Mouse (Mus musculus) forebrain, embryonic 16.5 days (tissue): ENCODE data around the gene Acan. TPM values are rescaled to one million over a fixed set of nuclear protein-coding genes. Genes with fewer than 3 reads are reported as not detected.

Source experiments
- ATAC-seq: fragments of 200-750 bp; cut with Nextera tagmentation; 2 replicates; pipeline ENCODE4 v1.8.0; 2017; ENCODE audit warnings: mild to moderate bottlenecking, moderate library complexity
- H3K27ac ChIP-seq: fragments of 300-500 bp; sonication (generic); 2 replicates; pipeline ENCODE4 v1.5.1; 2014; ENCODE audit warnings: low read length, control low read depth
- H3K27me3 ChIP-seq: fragments of 300-500 bp; sonication (generic); replicated peaks from 2 replicates; pipeline ENCODE4 v1.6.1; 2014; ENCODE audit warnings: low read length; ENCODE audit not compliant: control insufficient read depth, insufficient read depth
- H3K36me3 ChIP-seq: fragments of 300-500 bp; sonication (generic); 2 replicates; pipeline ENCODE4 v1.6.1; 2014; ENCODE audit not compliant: control insufficient read depth, insufficient read depth
- H3K4me1 ChIP-seq: fragments of 300-500 bp; sonication (generic); replicated peaks from 2 replicates; pipeline ENCODE4 v1.6.1; 2014; ENCODE audit warnings: low read length; ENCODE audit not compliant: control insufficient read depth, insufficient read depth
- H3K4me2 ChIP-seq: fragments of 300-500 bp; sonication (generic); 2 replicates; pipeline ENCODE4 v1.6.1; 2014; ENCODE audit warnings: mild to moderate bottlenecking, low read length, control low read depth
- H3K4me3 ChIP-seq: fragments of 300-500 bp; sonication (generic); replicated peaks from 2 replicates; pipeline ENCODE4 v1.5.1; 2014; ENCODE audit warnings: mild to moderate bottlenecking, low read length, control low read depth
- H3K9ac ChIP-seq: fragments of 300-500 bp; sonication (generic); replicated peaks from 2 replicates; pipeline ENCODE4 v1.6.1; 2014; ENCODE audit warnings: low read depth, low read length, control low read depth
- H3K9me3 ChIP-seq: fragments of 300-500 bp; sonication (generic); 2 replicates; pipeline ENCODE4 v1.6.1; 2016; ENCODE audit warnings: low read length; ENCODE audit not compliant: control insufficient read depth
- WGBS: fragments of 180-500 bp; shearing (Covaris S2); extraction: QIAGEN DNeasy Blood & Tissue Kit; methylation state at CpG from one replicate; pipeline ENCODE4 v1.1.7; 2014; 5-methylcytosine and 5-hydroxymethylcytosine counted together
- polyA plus RNA-seq: library from polyadenylated mRNA; unstranded; fragments of >200 nt; fragmentation: Nextera tagmentation; extraction: Ambion mirVana; gene quantifications from 2 replicates; pipeline ENCODE4 v1.2.1, GENCODE M21; 2015

Gene Acan
- polyA plus RNA-seq, 1 experiment from 2014 or later: 0.10 TPM

DNA sequence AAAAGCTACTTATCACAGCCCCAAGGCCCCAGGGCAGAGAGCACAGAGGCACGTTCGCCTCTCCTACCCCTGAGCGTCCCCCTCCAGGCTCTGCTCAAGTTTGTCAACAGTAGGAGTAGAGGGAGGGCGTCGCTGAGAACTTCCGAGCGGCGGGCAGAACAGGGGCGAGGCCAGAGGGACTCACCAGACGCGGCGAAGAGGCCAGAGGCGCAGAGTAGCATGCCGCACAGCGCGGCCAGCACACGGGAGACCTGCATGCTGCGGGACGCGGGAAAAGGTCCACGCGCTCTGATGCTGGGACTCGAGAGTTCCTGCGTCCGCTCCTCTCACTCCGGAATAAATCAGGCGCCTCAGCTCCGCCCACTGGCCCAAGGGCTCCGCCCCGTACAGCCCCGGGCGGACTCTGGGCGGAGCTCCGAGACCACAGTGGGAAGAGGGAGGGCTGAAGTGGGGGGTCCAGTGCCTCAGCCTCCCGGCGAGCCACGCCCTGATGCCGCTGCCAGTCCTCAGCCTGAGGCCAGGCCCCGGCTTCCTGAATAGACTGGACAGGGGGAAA lies 95.5 kb downstream of the Acan start, which contains the start of gene Mfge8:
Gene Mfge8, minus strand, starts transcription at position 350 of the 556 bp plus-strand sequence.
- no peak within 1 kb of the TSS for H3K27ac ChIP-seq

DNA sequence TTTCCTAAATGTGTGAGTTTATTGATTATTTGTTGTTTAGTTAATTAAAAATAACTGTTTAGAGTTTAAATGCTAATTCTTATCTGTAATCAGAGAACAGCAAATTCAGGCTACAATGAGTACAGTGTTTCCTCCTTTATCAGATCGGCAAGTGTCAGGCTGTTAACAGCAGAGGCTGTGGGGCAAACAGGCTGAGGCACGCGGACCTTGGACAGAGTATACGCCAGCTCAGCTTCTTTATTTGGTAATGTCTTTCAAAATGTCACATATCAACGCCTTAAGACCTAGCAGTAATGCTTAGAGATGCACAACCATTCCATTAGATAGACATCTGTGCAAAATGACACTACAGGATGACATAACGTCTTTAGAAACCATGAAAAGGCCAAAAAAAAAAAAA lies 96.2 kb downstream of the Acan start:
- H3K4me3 ChIP-seq: no peak overlapping the region
- H3K9ac ChIP-seq: no peak overlapping the region
- H3K9me3 ChIP-seq: no peaks in the 10 kb centered on the region
- 64% methylated on average over 6 of the region's 6 CpGs for WGBS
- no peaks in the 10 kb centered on the region for H3K36me3 ChIP-seq
- peaks cover 19% of the 10 kb centered on the region for H3K4me1 ChIP-seq
- no peak overlapping the region for H3K27ac ChIP-seq
- no peak overlapping the region for H3K4me2 ChIP-seq
- ATAC-seq: no peak
- no peaks in the 10 kb centered on the region for H3K27me3 ChIP-seq

More for the DNA sequence above, 95.5 kb downstream of the Acan start, which contains the start of gene Mfge8:
- Histone ChIP-seq H3K9ac (peak within 1 kb of the TSS; percentile 63), H3K4me2 (peak within 1 kb of the TSS; percentile 90), H3K9me3 (no peaks in the 10 kb centered on the region), H3K4me3 (peak within 1 kb of the TSS; percentile 61), H3K4me1 (peaks cover 19% of the 10 kb centered on the region), H3K36me3 (no peaks in the 10 kb centered on the region), H3K27me3 (no peaks in the 10 kb centered on the region)
- ATAC-seq: peak; percentile 93
- 0% methylated on average over 39 of the region's 39 CpGs for WGBS

DNA sequence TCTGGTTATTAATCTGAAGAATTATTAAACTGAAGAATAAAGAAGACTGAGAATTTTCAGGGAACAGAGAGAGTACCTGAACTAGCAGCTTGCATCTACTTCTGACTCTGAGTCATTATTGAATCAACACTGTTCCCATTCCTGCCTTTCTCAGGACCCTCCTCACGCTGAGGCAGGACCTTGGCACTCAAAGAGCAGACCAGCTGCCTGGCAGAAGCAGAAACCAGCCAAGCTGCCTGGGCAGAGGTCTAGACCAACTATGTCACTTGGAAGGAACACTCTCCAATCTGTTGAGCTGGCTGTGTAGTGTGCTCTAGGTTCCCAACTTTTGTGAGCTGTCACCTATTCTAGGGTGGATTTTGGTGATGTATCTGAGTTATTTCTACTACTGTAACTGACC lies 106.1 kb downstream of the Acan start:
- Histone ChIP-seq H3K4me1 (no peaks in the 10 kb centered on the region), H3K27ac (no peak overlapping the region), H3K36me3 (no peaks in the 10 kb centered on the region), H3K4me3 (no peak overlapping the region), H3K9ac (no peak overlapping the region), H3K9me3 (no peaks in the 10 kb centered on the region), H3K4me2 (no peak overlapping the region), H3K27me3 (no peaks in the 10 kb centered on the region)
- ATAC-seq: no peak
- 77% methylated on average over 1 of the region's 1 CpGs for WGBS

Other genes starting within 250 kb of the Acan start
- 16.3 and 17.5 TPM in 2 replicates for gene Det1, start 206.2 kb upstream of the Acan start, polyA plus RNA-seq
- gene Aen, start 157.6 kb upstream of the Acan start, polyA plus RNA-seq: 60.1 and 65.6 TPM in 2 replicates
- 2.0 TPM in 2 replicates for gene Isg20, start 140.1 kb upstream of the Acan start, polyA plus RNA-seq
- 1.7 and 3.4 TPM in 2 replicates for gene Hapln3, start 77.5 kb downstream of the Acan start, polyA plus RNA-seq
- 185 and 210 TPM in 2 replicates for gene Mfge8, start 95.6 kb downstream of the Acan start, polyA plus RNA-seq
- gene Abhd2, start 219.7 kb downstream of the Acan start, polyA plus RNA-seq: 23.1 and 26.9 TPM in 2 replicates